Mouse (Mus musculus): ENCODE data around the gene Abcd1.

The Abcd1 gene

GRCm38 (mm10) chrX:73716109-73716661, at the start of gene Abcd1, which contains the start of gene Bcap31:
Abcd1 (plus strand) TSS chrX:73716597.
Bcap31 (minus strand) TSS chrX:73716175.
- peak; percentile 96 to 97 for DNase-seq (ENCODE audit: low spot score in 2 of 2)

- peak; percentile 48 to 49 for DNase-seq (ENCODE audit: low spot score in 2 of 2)
Observed at GRCm38 (mm10) chrX:73672031-73672431, 44.4 kb upstream of the Abcd1 start.

- DNase-seq (ENCODE audit: low spot score in 2 of 2), result peak in 1 of 2 experiments; percentile 2
Observed at GRCm38 (mm10) chrX:73672879-73673618, 43.3 kb upstream of the Abcd1 start, which contains the start of gene Slc6a8. Slc6a8 (plus strand) TSS chrX:73673150.

GRCm38 (mm10) chrX:73673619-73673967, 42.8 kb upstream of the Abcd1 start:
- DNase-seq (ENCODE audit: low spot score in 2 of 2), result no peak

- DNase-seq (ENCODE audit: low spot score in 2 of 2), result no peak
Observed at GRCm38 (mm10) chrX:73673968-73674661, 42.3 kb upstream of the Abcd1 start.

GRCm38 (mm10) chrX:73675231-73675630, 41.2 kb upstream of the Abcd1 start:
- DNase-seq (ENCODE audit: low spot score in 2 of 2), result no peak

GRCm38 (mm10) chrX:73676668-73677067, 39.7 kb upstream of the Abcd1 start:
- DNase-seq (ENCODE audit: low spot score in 2 of 2), result no peak

GRCm38 (mm10) chrX:73684156-73684555, 32.2 kb upstream of the Abcd1 start:
- no peak for DNase-seq (ENCODE audit: low spot score in 2 of 2)

GRCm38 (mm10) chrX:73684978-73685377, 31.4 kb upstream of the Abcd1 start:
- no peak for DNase-seq (ENCODE audit: low spot score in 2 of 2)

GRCm38 (mm10) chrX:73685629-73686028, 30.8 kb upstream of the Abcd1 start:
- no peak for DNase-seq (ENCODE audit: low spot score in 2 of 2)

GRCm38 (mm10) chrX:73690917-73691629, 25.3 kb upstream of the Abcd1 start:
- DNase-seq (ENCODE audit: low spot score in 2 of 2), result peak; percentile 28 to 34

- DNase-seq (ENCODE audit: low spot score in 2 of 2), result peak in 1 of 2 experiments; percentile 11
Observed at GRCm38 (mm10) chrX:73700472-73700871, 15.9 kb upstream of the Abcd1 start.

- peak; percentile 34 to 43 for DNase-seq (ENCODE audit: low spot score in 2 of 2)
Observed at GRCm38 (mm10) chrX:73715476-73716108, 805 bp upstream of the Abcd1 start.

- DNase-seq (ENCODE audit: low spot score in 2 of 2), result peak; percentile 6 to 9
Observed at GRCm38 (mm10) chrX:73716709-73717545, 530 bp downstream of the Abcd1 start.

GRCm38 (mm10) chrX:73717667-73718066, 1.3 kb downstream of the Abcd1 start:
- DNase-seq (ENCODE audit: low spot score in 2 of 2), result peak; percentile 71 to 73

GRCm38 (mm10) chrX:73718271-73718670, 1.9 kb downstream of the Abcd1 start:
- DNase-seq (ENCODE audit: low spot score in 2 of 2), result no peak

GRCm38 (mm10) chrX:73718686-73719362, 2.4 kb downstream of the Abcd1 start:
- DNase-seq (ENCODE audit: low spot score in 2 of 2), result peak; percentile 65 to 75

- no peak for DNase-seq (ENCODE audit: low spot score in 2 of 2)
Observed at GRCm38 (mm10) chrX:73730908-73731307, 14.5 kb downstream of the Abcd1 start.

- no peak for DNase-seq (ENCODE audit: low spot score in 2 of 2)
Observed at GRCm38 (mm10) chrX:73738155-73738554, 21.8 kb downstream of the Abcd1 start.

- DNase-seq (ENCODE audit: low spot score in 2 of 2), result no peak
Observed at GRCm38 (mm10) chrX:73739151-73739550, 22.8 kb downstream of the Abcd1 start.

Measured in spleen, postnatal 36 days (tissue).